Mouse (Mus musculus) stomach, embryonic 16.5 days (tissue): ENCODE measurements around the gene Qk. TPM values are rescaled to one million over a fixed set of nuclear protein-coding genes. Genes with fewer than 3 reads are reported as not detected.

Source experiments
- ATAC-seq: fragments of 200-750 bp; cut with Nextera tagmentation; 2 replicates; pipeline ENCODE4 v1.8.0; 2017; ENCODE audit warnings: moderate number of reproducible peaks, moderate TSS enrichment; ENCODE audit not compliant: insufficient read depth, low FRiP score
- H3K27ac ChIP-seq: fragments of 300-500 bp; sonication (generic); 2 replicates; pipeline ENCODE4 v1.5.1; 2014; ENCODE audit warnings: low read length
- H3K27me3 ChIP-seq: fragments of 300-500 bp; sonication (generic); 2 replicates; pipeline ENCODE4 v1.6.1; 2014; ENCODE audit warnings: low read length, control low read depth, mixed read lengths; ENCODE audit not compliant: control insufficient read depth, insufficient read depth
- H3K36me3 ChIP-seq: fragments of 300-500 bp; sonication (generic); 2 replicates; pipeline ENCODE4 v1.6.1; 2014; ENCODE audit warnings: low read length; ENCODE audit not compliant: control insufficient read depth, insufficient read depth
- H3K4me1 ChIP-seq: fragments of 300-500 bp; sonication (generic); 2 replicates; pipeline ENCODE4 v1.6.1; 2014; ENCODE audit warnings: low read length, control low read depth, mixed read lengths; ENCODE audit not compliant: control insufficient read depth, insufficient read depth
- H3K4me2 ChIP-seq: fragments of 300-500 bp; sonication (generic); 2 replicates; pipeline ENCODE4 v1.6.1; 2014; ENCODE audit warnings: low read depth, low read length, mixed read lengths
- H3K4me3 ChIP-seq: fragments of 300-500 bp; sonication (generic); replicated peaks from 2 replicates; pipeline ENCODE4 v1.5.1; 2014; ENCODE audit warnings: mild to moderate bottlenecking, low read length
- H3K9ac ChIP-seq: fragments of 300-500 bp; sonication (generic); 2 replicates; pipeline ENCODE4 v1.6.1; 2014; ENCODE audit warnings: low read length
- H3K9me3 ChIP-seq: fragments of 300-500 bp; sonication (generic); replicated peaks from 2 replicates; pipeline ENCODE4 v1.6.1; 2016; ENCODE audit warnings: low read length, control low read depth; ENCODE audit not compliant: control insufficient read depth
- WGBS: fragments of 180-500 bp; shearing (Covaris S2); extraction: QIAGEN DNeasy Blood & Tissue Kit; methylation state at CpG from one replicate; pipeline ENCODE4 v1.1.7; 2014; 5-methylcytosine and 5-hydroxymethylcytosine counted together
- polyA plus RNA-seq: library from polyadenylated mRNA; unstranded; fragments of >200 nt; fragmentation: Nextera tagmentation; extraction: Ambion mirVana; gene quantifications from 2 replicates; pipeline ENCODE4 v1.2.1, GENCODE M21; 2015

The Qk gene
- polyA plus RNA-seq, 1 experiment from 2014 or later: 17.1 TPM

- Histone ChIP-seq H3K27me3 (no peaks in the 10 kb centered on the region), H3K9ac (no peak overlapping the region), H3K4me3 (no peak overlapping the region), H3K27ac (no peak overlapping the region), H3K4me2 (no peak overlapping the region), H3K36me3 (no peaks in the 10 kb centered on the region), H3K4me1 (no peaks in the 10 kb centered on the region), H3K9me3 (0 out of 2 replicates have a peak, but pooled peaks cover 2% of the 10 kb centered on the region)
- no peak for ATAC-seq
- 64% methylated on average over 1 of the region's 1 CpGs for WGBS
Observed at GRCm38 (mm10) chr17:10190857-10191256, 128.8 kb downstream of the Qk start.

GRCm38 (mm10) chr17:10188481-10188880 lies 131.2 kb downstream of the Qk start:
- no peak for ATAC-seq
- Histone ChIP-seq H3K9ac (no peak overlapping the region), H3K27me3 (no peaks in the 10 kb centered on the region), H3K4me2 (no peak overlapping the region), H3K4me1 (no peaks in the 10 kb centered on the region), H3K36me3 (no peaks in the 10 kb centered on the region), H3K4me3 (no peak overlapping the region), H3K9me3 (no peaks in the 10 kb centered on the region), H3K27ac (no peak overlapping the region)
- WGBS: 65% methylated on average over 3 of the region's 3 CpGs

- Histone ChIP-seq H3K4me2 (no peak overlapping the region), H3K36me3 (no peaks in the 10 kb centered on the region), H3K4me1 (no peaks in the 10 kb centered on the region), H3K27me3 (no peaks in the 10 kb centered on the region), H3K9me3 (no peaks in the 10 kb centered on the region), H3K4me3 (no peak overlapping the region), H3K9ac (no peak overlapping the region), H3K27ac (no peak overlapping the region)
- no peak for ATAC-seq
- WGBS: 81% methylated on average over 4 of the region's 4 CpGs
Observed at GRCm38 (mm10) chr17:10187431-10188020, 132.1 kb downstream of the Qk start.

- H3K4me2 ChIP-seq: no peak overlapping the region
- ATAC-seq: no peak
- H3K36me3 ChIP-seq: no peaks in the 10 kb centered on the region
- no peak overlapping the region for H3K9ac ChIP-seq
- no peaks in the 10 kb centered on the region for H3K27me3 ChIP-seq
- no peaks in the 10 kb centered on the region for H3K4me1 ChIP-seq
- H3K9me3 ChIP-seq: no peaks in the 10 kb centered on the region
- H3K27ac ChIP-seq: no peak overlapping the region
- no peak overlapping the region for H3K4me3 ChIP-seq
- WGBS: 78% methylated on average over 6 of the region's 6 CpGs
Observed at GRCm38 (mm10) chr17:10181761-10182160, 137.9 kb downstream of the Qk start.

GRCm38 (mm10) chr17:10177096-10177495 lies 142.6 kb downstream of the Qk start:
- Histone ChIP-seq H3K4me3 (no peak overlapping the region), H3K27ac (no peak overlapping the region), H3K4me1 (no peaks in the 10 kb centered on the region), H3K27me3 (no peaks in the 10 kb centered on the region), H3K9ac (no peak overlapping the region), H3K4me2 (no peak overlapping the region), H3K9me3 (no peaks in the 10 kb centered on the region), H3K36me3 (no peaks in the 10 kb centered on the region)
- WGBS: 66% methylated on average over 5 of the region's 5 CpGs
- ATAC-seq: no peak

- no peaks in the 10 kb centered on the region for H3K27me3 ChIP-seq
- ATAC-seq: no peak
Observed at GRCm38 (mm10) chr17:10161258-10161657, 158.4 kb downstream of the Qk start.

GRCm38 (mm10) chr17:10160415-10160814 lies 159.2 kb downstream of the Qk start:
- Histone ChIP-seq H3K36me3 (no peaks in the 10 kb centered on the region), H3K27ac (no peak overlapping the region), H3K4me2 (no peak overlapping the region), H3K9me3 (no peaks in the 10 kb centered on the region), H3K4me1 (no peaks in the 10 kb centered on the region), H3K27me3 (no peaks in the 10 kb centered on the region), H3K9ac (no peak overlapping the region), H3K4me3 (no peak overlapping the region)
- WGBS: 77% methylated on average over 6 of the region's 6 CpGs
- no peak for ATAC-seq

More at GRCm38 (mm10) chr17:10161258-10161657, 158.4 kb downstream of the Qk start:
- H3K9me3 ChIP-seq: no peaks in the 10 kb centered on the region
- no peak overlapping the region for H3K27ac ChIP-seq
- H3K4me1 ChIP-seq: no peaks in the 10 kb centered on the region
- WGBS: 82% methylated on average over 3 of the region's 3 CpGs
- H3K4me2 ChIP-seq: no peak overlapping the region
- H3K9ac ChIP-seq: no peak overlapping the region
- no peak overlapping the region for H3K4me3 ChIP-seq
- no peaks in the 10 kb centered on the region for H3K36me3 ChIP-seq

GRCm38 (mm10) chr17:10152808-10153413 lies 166.7 kb downstream of the Qk start:
- H3K4me2 ChIP-seq: no peak overlapping the region

More at GRCm38 (mm10) chr17:10152808-10153413, 166.7 kb downstream of the Qk start:
- 52% methylated on average over 8 of the region's 8 CpGs for WGBS
- H3K4me3 ChIP-seq: no peak overlapping the region
- no peak overlapping the region for H3K9ac ChIP-seq
- no peaks in the 10 kb centered on the region for H3K4me1 ChIP-seq
- no peaks in the 10 kb centered on the region for H3K36me3 ChIP-seq
- H3K27ac ChIP-seq: no peak overlapping the region
- ATAC-seq: no peak
- no peaks in the 10 kb centered on the region for H3K9me3 ChIP-seq
- no peaks in the 10 kb centered on the region for H3K27me3 ChIP-seq
